Mouse (Mus musculus): ENCODE results near the gene Nell2.
"Not testable (repeated sequence)": the region's sequence is repeated elsewhere in the genome, so short reads cannot be mapped to it uniquely, and the experiment has no call there.

Nell2 gene

GRCm38 (mm10) chr15:95527948-95528861, at the start of gene Nell2:
Nell2 (minus strand) TSS chr15:95528559.
- DNase-seq (ENCODE audit: low read depth in 2 of 2, low spot score in 2 of 2) = no peak

GRCm38 (mm10) chr15:95574661-95575060, 46.3 kb upstream of the Nell2 start:
- no peak for DNase-seq (ENCODE audit: low read depth in 2 of 2, low spot score in 2 of 2)

- no peak for DNase-seq (ENCODE audit: low read depth in 2 of 2, low spot score in 2 of 2)
Measured at GRCm38 (mm10) chr15:95569606-95570005, 41.2 kb upstream of the Nell2 start.

- DNase-seq (ENCODE audit: low read depth in 2 of 2, low spot score in 2 of 2) = no peak
Measured at GRCm38 (mm10) chr15:95565160-95565559, 36.8 kb upstream of the Nell2 start.

- DNase-seq (ENCODE audit: low read depth in 2 of 2, low spot score in 2 of 2) = no peak
Measured at GRCm38 (mm10) chr15:95561303-95561702, 32.9 kb upstream of the Nell2 start.

GRCm38 (mm10) chr15:95550011-95550410, 21.7 kb upstream of the Nell2 start:
- DNase-seq (ENCODE audit: low read depth in 2 of 2, low spot score in 2 of 2) = no peak

- no peak for DNase-seq (ENCODE audit: low read depth in 2 of 2, low spot score in 2 of 2)
Measured at GRCm38 (mm10) chr15:95542632-95543031, 14.3 kb upstream of the Nell2 start.

- DNase-seq (ENCODE audit: low read depth in 2 of 2, low spot score in 2 of 2) = no peak
Measured at GRCm38 (mm10) chr15:95536724-95537123, 8.4 kb upstream of the Nell2 start.

GRCm38 (mm10) chr15:95536230-95536629, 7.9 kb upstream of the Nell2 start:
- DNase-seq (ENCODE audit: low read depth in 2 of 2, low spot score in 2 of 2) = no peak

- no peak for DNase-seq (ENCODE audit: low read depth in 2 of 2, low spot score in 2 of 2)
Measured at GRCm38 (mm10) chr15:95534644-95535043, 6.3 kb upstream of the Nell2 start.

- DNase-seq (ENCODE audit: low read depth in 2 of 2, low spot score in 2 of 2) = no peak
Measured at GRCm38 (mm10) chr15:95527461-95527947, 855 bp downstream of the Nell2 start.

- no peak for DNase-seq (ENCODE audit: low read depth in 2 of 2, low spot score in 2 of 2)
Measured at GRCm38 (mm10) chr15:95526626-95527411, 1.5 kb downstream of the Nell2 start.

GRCm38 (mm10) chr15:95525997-95526396, 2.4 kb downstream of the Nell2 start:
- no peak for DNase-seq (ENCODE audit: low read depth in 2 of 2, low spot score in 2 of 2)

GRCm38 (mm10) chr15:95518204-95518603, 10.2 kb downstream of the Nell2 start:
- DNase-seq (ENCODE audit: low read depth in 2 of 2, low spot score in 2 of 2) = no peak

- DNase-seq (ENCODE audit: low read depth in 2 of 2, low spot score in 2 of 2) = not testable (repeated sequence)
Measured at GRCm38 (mm10) chr15:95513306-95513705, 15.1 kb downstream of the Nell2 start.

- DNase-seq (ENCODE audit: low read depth in 2 of 2, low spot score in 2 of 2) = no peak
Measured at GRCm38 (mm10) chr15:95495666-95496065, 32.7 kb downstream of the Nell2 start.

- no peak for DNase-seq (ENCODE audit: low read depth in 2 of 2, low spot score in 2 of 2)
Measured at GRCm38 (mm10) chr15:95495193-95495592, 33.2 kb downstream of the Nell2 start.

GRCm38 (mm10) chr15:95492201-95492600, 36.2 kb downstream of the Nell2 start:
- DNase-seq (ENCODE audit: low read depth in 2 of 2, low spot score in 2 of 2) = no peak

GRCm38 (mm10) chr15:95489174-95489573, 39.2 kb downstream of the Nell2 start:
- DNase-seq (ENCODE audit: low read depth in 2 of 2, low spot score in 2 of 2) = no peak

GRCm38 (mm10) chr15:95487961-95488360, 40.4 kb downstream of the Nell2 start:
- no peak for DNase-seq (ENCODE audit: low read depth in 2 of 2, low spot score in 2 of 2)

- DNase-seq (ENCODE audit: low read depth in 2 of 2, low spot score in 2 of 2) = no peak
Measured at GRCm38 (mm10) chr15:95482002-95482401, 46.4 kb downstream of the Nell2 start.

- no peak for DNase-seq (ENCODE audit: low read depth in 2 of 2, low spot score in 2 of 2)
Measured at GRCm38 (mm10) chr15:95481585-95481984, 46.8 kb downstream of the Nell2 start.

Measured in CD8-positive naive resting alpha-beta T cell, adult 2 months (primary cell).